Mouse (Mus musculus) ovary, postnatal 36 days (tissue): Measurements from ENCODE around the gene Opcml.

Experiments used
- DNase-seq: peaks from one replicate; pipeline ENCODE4 v3.0.0; 2022; ENCODE audit warnings: low spot score, mixed read lengths

Gene Opcml

DNA sequence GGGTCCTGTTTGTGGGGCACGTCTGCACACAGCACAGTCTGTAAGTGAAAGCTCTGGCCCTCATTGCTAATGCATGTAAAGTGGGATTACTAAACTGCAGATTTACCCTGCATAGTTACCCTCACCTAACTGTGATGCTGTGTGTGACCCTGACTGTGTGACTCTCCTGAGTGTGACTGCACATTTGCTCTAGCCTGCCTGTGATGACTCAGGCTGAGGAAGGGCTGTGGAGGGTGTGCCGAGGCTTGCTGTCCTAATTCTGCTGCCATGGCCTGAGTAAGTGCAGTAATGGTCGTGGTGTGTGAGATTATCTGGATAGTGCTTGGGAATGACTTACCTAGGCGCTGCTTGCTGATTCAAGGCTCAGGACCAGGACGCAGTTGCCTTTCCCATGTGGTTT, 52.2 kb downstream of the Opcml start:
- no peak for DNase-seq

DNA sequence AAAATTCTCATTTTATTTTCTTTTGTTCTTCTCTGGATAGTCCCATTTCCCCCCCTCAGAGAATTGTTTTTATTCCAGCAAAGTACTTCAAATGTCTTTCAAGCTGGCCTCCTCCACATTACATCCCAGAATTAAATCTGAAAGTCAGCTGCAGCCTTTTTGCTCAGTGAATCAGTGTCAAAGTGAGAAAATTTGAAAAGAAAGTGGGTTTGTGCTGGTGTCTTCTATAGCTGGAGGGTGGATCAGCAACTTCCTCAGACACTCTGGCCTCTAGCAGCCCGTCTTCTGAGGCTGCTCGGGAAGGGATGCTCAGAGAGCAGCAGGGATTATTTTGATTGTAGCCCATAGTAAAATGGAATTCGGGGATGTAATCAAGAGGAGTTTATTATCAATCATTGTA, 81.0 kb downstream of the Opcml start:
- no peak for DNase-seq

DNA sequence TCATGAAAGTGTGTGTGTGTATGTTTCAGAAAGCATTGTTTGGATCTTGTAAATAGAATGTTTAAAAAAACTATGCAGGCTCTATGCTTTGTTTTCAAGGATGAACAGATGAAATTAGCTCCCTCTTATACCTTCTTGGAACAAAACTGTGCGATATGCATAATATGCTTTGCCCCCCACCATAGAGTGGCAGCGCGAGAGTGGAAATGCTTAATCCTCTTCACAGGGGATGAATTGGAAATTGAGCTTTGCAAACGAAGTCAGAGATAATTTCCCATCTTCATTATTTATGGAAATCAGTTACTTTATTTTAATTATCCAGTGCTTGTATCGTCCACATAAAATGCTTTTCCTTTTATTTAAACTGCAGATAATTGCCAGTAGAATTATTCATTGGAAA, 99.1 kb downstream of the Opcml start:
- DNase-seq, result no peak

DNA sequence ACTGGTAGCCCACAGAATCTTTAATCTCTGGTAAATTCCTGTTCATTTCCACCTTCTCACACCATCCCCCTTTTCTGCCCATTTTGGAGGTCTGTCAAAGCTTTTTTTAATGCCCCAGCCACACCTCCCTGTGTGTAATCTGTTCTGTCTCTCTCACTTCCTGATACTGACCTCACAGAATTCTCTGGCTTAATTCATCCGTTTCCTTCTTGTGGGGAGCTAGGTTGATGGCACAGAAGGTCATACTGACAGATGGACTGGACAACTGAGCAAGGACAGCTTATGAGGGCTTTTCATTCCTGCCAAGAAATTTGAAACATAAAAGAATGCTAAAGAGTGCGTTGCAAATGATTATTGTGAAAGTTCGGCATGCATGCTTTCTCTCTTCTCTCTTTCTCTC, 126.7 kb downstream of the Opcml start:
- no peak for DNase-seq

DNA sequence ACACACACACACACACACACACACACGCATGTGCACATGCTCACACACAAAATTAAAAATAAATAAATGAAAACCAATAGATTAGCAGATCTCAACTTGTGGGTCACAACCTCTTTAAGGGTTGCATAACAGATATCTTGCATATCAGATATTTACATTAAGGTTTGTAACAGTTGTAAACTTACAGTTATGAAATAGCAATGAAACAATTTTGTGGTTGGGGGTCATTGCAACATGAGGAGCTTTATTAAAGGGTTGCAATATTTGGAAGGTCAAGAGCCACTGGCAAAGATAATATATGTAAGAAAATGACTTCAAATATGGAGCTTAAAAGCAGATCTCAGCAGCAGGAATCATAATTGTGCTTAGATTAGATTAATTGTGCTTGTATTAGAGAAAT, 132.9 kb downstream of the Opcml start:
- no peak for DNase-seq

DNA sequence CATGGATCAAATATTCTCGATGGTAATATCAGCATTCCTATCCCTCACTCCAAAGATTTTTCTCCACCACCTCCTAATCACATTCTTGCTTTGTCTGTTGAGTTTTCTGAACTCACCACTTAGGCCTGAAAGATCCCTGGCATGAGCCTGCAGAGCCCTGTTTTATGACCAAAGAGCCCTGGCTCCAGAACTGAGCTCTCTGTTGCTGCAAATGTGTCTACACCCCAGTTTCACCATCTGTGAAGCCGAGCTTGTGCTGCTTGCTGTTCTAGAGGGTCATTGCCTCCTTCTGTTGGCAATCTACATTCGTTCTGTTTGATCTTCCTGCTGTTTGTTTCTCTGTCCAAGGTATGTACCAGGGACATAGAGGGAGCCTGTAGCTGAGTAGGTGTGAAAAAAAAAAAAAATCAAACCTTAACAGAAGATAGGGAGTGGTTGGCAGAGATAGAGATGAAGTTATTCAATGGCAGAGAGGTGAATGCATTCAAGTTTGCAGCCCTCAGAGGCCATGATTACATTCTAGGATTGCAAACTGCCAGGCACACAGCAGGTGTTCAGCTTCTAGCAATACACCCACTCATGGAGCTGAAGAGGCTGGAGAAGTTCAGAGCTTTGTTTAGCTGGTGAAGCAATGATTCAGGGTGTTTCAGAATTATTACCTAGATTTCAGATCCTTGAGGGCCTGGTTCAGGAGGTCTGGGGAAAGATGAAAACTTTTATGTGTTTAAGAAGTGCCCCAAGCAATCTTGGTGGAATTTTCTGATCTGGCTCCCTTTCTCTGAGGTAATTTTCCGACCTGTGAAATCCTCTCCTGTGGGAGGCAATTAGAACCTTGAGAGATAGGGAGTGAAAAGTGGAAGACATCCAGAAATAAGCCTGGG, 133.6 kb downstream of the Opcml start:
- no peak for DNase-seq

DNA sequence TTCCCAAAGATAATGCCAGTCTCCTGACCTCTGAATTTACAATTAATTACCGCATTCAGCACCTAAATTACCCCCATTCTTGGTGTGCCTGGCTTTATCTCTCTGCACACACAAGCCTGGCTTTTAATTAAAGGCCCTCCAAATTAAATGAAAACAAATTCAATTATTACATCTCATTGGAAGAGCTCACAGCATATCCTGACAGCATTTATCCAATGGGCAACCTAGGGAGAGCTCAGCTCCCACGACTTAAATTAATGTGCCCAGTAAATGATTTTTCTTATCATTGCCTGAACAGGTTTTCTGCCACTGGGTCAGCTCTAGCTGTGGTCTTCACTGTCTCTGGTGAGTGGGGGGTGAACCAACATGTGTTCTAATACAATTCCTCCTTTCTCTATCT, 135.1 kb downstream of the Opcml start:
- no peak for DNase-seq

DNA sequence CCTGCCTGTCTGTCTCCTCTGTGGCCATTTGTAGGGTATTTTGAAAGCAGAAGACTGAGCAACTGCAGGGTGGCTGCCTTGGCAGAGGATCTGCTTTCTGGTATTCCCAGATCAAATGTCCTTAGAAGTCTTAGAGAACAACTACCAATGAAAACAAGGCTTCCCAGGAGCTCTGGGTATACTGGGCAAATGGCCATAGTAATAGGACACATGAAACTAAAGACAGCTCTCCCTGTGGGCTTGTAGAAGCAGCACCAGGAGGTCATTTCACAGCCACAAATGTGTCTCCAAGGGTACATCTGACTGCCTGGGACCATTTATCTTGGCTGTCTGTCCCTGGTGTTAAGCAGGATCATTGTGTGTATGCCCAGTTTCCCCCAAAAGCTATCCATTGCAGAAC, 146.7 kb downstream of the Opcml start:
- no peak for DNase-seq

DNA sequence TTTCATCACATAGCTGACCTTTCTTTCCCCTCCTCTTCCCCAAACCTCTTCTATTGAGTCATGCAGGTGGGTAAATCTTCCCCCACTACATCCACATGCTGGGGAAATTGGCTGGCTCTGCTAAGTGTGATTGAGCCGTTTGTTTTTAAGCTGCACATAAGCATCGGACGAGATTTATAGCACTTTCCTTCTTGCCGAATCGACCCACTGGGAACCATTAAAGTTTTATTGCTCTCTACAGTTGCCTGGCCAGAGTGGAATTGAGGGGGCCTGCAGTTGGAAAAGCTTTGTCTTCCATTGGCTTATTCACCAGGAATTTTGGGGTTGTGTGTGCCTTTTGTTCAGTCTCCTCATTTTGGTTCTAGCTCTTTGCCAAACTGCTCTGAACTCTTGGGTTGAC, 147.1 kb downstream of the Opcml start:
- no peak for DNase-seq

DNA sequence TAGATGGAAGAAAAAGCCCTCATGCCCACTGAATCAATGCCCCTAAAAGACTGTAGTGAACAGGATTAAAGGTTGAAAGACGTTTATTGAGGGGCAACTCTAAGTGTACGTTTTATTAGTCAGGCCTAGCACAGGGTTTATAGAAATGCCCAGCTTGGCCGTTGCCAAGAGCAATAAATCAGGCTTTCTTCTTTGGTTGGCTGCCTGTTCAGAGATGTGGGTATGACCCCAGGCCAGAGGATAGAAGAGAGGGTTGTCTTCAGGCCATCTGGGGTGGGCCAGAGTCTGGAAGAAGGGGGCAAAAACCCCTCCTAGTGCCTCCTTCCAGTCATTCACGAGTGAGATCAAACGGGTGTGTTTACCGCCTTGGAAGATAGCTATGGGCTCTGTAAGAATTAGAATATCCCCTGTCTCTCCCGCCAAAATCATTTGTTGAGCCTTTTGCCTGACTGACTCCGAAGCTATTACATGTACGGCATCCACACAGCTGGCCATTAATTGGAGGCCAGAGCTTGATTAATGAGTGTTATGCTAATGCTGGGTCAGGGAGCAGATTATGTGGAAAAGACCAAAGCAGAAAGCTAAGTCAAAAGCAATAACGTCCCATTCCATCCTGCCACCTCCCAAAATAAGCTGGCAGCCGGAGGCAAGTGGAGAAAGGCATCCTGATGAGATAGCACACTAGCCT, 154.9 kb downstream of the Opcml start:
- DNase-seq, result no peak

DNA sequence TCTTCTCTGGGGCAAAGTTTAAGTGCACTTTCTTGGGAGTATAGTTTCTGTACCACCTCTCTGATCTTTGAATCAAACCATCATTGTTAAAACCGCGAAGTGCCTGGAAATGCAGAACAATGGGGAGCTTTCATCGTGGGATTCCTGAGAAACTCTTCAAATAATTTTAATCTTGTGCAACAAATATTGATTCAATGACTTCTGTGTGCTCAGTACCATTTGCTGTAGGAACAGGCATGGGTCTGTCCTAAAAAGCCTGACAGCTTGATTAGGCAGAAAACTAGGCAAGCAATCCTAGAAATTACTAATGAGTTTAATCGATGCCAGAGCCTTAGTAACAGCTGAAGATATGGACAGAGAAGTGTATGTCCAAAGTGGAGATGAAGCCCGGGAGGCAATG, 160.5 kb downstream of the Opcml start:
- DNase-seq, result no peak

DNA sequence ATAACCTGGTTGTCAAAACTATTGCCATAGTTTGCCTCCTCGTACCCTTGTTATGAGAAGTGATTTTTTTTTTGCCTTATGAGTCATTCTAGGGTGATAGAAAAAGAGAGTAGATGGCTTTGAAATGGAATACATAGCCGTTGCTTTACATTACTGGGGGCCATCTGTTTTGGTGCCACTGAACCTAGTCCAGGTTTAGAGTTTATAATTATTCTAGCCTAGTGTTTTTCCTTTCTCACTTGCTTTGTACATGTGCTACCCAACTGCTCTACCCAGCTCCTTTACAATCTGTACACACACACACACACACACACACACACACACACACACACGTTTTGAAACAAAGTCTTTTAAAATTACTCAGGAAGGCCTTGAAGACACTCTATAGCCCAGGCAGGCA, 171.1 kb downstream of the Opcml start:
- no peak for DNase-seq

DNA sequence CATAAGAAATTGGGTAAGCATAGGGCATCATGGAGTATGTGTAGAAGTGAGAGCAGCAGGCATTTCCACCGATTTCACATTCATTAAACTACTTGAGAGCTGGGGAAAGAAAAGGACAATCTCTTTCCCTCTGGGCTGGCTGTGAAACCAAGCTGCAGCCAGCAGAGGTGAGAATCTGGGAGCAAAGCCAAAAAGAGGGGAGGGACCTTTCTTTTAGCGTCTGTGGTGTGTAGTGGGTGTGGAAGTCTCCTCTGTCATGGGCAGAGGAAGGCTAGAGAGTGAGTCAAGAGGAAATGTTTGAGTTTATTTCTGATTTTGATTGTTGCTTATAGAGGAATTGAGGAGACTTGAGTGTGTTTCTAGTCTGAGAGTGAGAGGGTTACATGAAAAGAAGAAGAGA, 172.8 kb downstream of the Opcml start:
- no peak for DNase-seq

DNA sequence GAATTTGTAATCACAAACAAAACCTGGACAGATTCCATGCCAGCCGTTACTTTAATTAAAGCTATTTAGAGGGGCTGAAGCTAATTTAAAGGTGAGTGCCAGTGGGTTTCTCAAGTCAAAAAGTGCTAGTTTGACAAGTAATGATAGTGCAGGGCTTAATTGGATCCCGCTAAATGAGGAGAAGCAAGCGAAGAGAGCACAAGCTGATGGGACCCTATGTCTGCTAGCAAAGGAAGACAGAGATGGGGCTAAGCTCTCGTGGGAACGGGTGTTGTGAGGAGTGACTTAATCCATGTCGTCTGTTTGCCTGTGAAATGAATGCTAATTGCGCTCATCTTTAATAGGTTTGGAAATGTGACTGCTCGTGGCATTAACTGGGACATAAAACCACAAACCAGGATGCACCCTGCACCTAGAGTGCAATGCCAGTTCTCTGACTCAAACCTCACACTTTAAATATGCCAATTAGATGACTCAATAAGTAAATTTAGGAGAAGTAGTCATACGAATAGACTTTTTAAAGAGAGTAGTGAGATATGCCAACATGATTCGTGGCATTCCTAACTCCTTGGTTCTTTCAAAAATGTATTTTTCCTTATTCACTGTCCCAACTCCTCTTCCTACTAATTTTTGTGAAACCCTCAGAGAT, 174.5 kb downstream of the Opcml start:
- no peak for DNase-seq

DNA sequence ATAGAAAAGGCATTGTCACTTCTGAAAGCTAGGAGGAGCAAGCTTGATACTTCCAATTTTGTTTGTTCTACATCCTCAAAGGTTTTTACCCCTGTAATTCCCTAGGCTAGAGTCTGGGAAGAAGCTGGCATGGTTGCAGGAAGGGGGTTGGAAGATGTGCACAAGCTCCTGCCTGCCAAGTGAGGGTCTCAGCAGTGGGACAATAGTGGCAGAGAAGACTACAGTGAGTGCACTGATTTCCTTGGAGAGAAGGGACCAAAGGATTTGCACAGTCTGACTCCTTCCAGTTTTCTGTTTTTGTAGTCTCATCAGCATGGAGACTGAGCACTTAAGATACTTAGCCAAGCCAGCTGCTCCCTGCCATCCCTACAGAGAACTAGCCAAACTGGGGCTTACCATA, 177.7 kb downstream of the Opcml start:
- DNase-seq, result no peak

DNA sequence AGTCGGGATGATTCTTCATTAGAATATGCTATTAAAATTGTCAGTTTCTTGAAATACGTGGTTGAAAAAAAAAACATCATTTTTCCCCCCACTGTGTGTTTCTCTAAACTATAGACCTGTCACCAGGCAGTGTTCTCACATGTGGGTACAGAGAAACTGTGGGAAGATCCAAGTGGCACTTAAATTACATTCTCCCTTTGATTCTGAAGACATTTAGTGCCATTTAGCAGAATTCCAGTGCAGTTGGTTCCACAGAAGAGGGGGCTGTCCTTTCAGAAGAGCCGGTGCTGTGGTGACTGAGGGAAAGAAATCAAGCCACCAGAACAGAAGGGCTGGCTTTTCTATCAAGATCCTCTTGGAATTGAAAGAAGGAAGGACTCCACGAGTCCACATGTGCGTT, 181.7 kb downstream of the Opcml start:
- no peak for DNase-seq

DNA sequence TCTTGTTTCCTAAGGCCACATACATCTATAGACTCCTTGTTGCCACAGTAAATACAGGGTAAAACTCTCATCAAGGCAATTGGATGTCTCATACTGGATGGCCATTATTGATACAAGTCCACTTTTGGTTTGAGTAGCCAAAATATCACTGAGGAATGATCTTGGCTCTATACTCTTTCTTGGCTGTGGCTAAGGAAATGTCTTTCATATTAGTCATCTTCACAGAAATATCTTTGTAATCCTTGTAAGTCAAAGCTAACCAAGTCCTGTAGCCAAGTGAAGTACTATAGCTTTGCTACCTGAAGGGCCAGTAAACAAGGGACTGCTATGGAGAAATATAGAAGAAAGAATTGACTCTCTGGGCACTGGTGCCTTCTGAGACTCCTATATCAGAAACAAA, 192.0 kb downstream of the Opcml start:
- DNase-seq, result no peak

DNA sequence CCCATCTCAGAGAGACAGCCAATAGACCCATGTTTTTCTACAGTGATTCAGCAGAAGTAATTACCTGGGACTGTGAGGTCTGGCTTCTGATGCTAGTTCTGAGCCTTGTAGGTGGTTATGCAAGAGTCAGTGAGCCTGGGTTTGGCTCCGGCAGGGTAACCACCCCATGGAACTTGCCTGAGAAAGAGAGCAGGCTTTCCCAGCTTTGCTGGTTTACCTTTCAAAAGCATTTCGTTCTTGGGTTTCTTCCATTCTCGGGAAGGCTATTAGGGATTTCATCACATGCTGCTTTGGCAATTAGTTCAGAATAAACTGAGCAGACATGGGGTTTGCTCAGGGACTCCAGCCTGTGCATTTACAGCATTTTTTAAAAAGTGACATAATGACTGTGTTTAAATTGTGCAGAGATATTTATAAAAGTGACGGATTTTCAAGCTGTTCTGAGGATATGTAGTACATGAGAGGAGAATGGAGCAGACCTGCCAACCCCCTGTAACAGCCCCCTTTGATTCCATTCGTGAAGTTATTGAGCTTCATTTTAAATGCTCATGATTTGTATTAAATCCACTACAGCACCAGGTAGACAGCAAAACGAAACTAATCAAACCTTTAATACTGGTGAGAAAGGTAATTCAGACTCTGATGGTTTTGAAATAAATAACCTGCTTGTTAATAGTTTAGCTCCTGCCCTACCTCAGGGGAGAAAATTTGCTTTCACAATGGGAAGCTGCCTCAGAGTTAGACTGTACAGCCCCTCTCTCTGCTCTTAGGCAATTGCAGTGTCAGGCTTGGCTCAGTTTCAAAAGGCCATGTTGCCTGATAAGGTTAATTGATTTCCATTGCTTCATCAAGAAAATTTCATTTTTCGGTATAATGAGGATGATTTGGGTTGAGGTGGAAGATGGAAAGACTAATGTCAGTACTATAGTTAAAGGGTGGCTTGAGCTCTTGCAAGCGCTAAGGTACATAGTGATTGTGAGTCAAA, 196.3 kb downstream of the Opcml start:
- DNase-seq, result no peak

DNA sequence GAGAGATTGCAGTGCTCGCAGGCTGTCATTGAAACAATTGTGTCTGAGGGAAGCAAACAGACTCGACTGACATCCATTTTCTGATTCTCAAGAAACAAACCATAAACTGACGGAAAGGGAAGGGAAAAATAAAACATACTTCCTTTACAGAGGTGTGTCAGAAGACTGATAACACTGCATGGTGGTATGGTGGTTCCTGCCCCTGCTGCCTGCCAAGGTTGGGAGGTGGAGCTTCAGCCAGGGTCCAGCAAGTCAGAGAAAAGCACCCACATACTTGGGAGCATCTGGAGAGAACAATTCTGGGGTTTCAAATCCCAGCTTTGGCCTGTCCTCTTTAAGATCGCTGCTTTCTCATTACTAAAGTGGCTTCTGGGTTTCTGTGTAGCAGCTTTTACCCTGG, 201.0 kb downstream of the Opcml start:
- DNase-seq, result no peak

DNA sequence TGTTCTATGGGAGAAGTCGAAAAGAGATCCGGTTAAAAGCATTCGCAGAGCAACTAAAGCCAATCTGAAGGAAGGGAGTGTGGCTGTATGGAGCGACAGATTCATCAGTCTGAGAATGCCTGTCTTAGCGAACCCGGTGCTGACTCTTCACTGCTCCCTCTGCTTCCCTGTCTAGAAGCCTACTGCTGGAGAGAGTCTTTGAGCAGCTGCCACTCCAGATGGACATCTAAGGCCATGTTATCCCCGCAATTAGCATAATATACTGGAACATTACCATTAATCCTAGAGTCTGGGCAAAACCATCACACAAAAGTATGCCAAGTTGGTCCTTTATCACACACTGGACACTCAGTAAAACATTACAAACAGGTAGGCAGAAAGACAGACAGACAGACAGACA, 206.0 kb downstream of the Opcml start:
- no peak for DNase-seq

DNA sequence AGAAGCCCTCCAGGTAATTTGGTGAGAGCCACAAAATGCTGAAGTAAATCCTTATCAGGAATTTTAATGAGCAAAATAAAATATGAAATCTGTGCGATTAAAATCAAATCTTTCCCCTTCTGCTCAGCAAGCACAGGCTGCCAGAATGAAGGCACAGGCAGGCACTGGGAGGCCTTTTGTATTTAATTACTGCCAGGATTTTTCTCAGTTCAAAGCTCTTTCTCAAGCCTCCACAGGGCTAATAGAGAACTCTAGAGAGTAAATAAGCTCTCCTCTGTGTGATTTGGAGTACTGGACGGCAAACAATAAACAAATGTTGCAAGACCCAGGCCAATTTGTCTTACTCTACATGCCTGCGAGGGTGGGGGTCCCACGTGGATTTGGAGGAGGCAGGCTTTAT, 208.2 kb downstream of the Opcml start:
- DNase-seq, result no peak

DNA sequence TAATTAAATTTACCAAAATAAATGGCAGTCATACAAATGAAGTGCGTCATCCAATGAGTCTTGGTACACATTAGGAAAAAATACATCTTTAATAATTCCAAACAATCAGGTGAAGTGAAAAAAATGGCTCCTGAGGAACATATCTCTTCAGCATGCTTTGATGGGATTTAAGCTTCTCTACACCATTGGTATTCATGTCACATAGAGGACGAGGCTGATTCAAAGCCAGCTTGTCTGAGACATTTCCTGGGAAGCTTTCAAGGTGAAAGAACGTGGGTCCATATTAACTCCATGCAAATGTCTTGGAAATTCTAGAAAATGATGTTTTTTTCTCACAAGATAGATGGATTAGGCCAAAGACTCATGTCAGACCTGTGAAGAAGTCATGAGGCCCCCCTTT, 212.6 kb downstream of the Opcml start:
- no peak for DNase-seq
